Mouse (Mus musculus) inflammation-experienced regulatory T-cells, adult 16 weeks (primary cell): ENCODE data around the gene Wif1. TPM values are rescaled to one million over a fixed set of nuclear protein-coding genes. Genes with fewer than 3 reads are reported as not detected.

ENCODE experiments used
- polyA plus RNA-seq: library from polyadenylated mRNA; unstranded; fragments of 100-300 nt; shearing (Covaris generic); gene quantifications from one replicate; pipeline ENCODE4 v1.2.1, GENCODE M21; 2017

Wif1 gene
- polyA plus RNA-seq, result not detected

GRCm38 (mm10) chr10:121033826-121034568 is at the start of gene Wif1:
TSS of gene Wif1 (plus strand) at chr10:121033960.

Other genes starting within 250 kb of the Wif1 start
- gene Msrb3, start 134.9 kb upstream of the Wif1 start, polyA plus RNA-seq, result 1.8 TPM
- 2.5 TPM for gene Lemd3, start 54.6 kb upstream of the Wif1 start, polyA plus RNA-seq